Mouse (Mus musculus): ENCODE results near the gene Ifnlr1. TPM values are rescaled to one million over a fixed set of nuclear protein-coding genes. Genes with fewer than 3 reads are reported as not detected.
"Not testable (repeated sequence)": the region's sequence is repeated elsewhere in the genome, so short reads cannot be mapped to it uniquely, and the experiment has no call there.

Gene Ifnlr1
- polyA plus RNA-seq, 1 experiment from 2014 or later: 0.28 TPM

- H3K27ac ChIP-seq (ENCODE audit: poor library complexity, severe bottlenecking): no peak overlapping the region
- no peaks in the 10 kb centered on the region for H3K36me3 ChIP-seq
- ATAC-seq (ENCODE audit: insufficient number of reproducible peaks, low FRiP score): no peak
- no peaks in the 10 kb centered on the region for H3K27me3 ChIP-seq (replicated peaks)
- H3K4me3 ChIP-seq: no peak overlapping the region
- H3K4me2 ChIP-seq: no peak overlapping the region
- H3K9ac ChIP-seq: no peak overlapping the region
- H3K9me3 ChIP-seq (replicated peaks): peaks cover 13% of the 10 kb centered on the region; the same call in 1 of the 2 replicates
- WGBS: 71% methylated on average over 8 of the region's 8 CpGs
- H3K4me1 ChIP-seq (replicated peaks): no peaks in the 10 kb centered on the region
Measured at GRCm38 (mm10) chr4:135714776-135715175, 28.7 kb downstream of the Ifnlr1 start.

GRCm38 (mm10) chr4:135716438-135716837 is 30.4 kb downstream of the Ifnlr1 start:
- H3K4me2 ChIP-seq; H3K9ac ChIP-seq; H3K27me3 ChIP-seq (replicated peaks); H3K4me1 ChIP-seq (replicated peaks); H3K4me3 ChIP-seq; ATAC-seq (ENCODE audit: insufficient number of reproducible peaks, low FRiP score); H3K27ac ChIP-seq (ENCODE audit: poor library complexity, severe bottlenecking); H3K36me3 ChIP-seq: not testable (repeated sequence)
- H3K9me3 ChIP-seq (replicated peaks): peaks cover 20% of the 10 kb centered on the region; the same call in 1 of the 2 replicates
- WGBS: 91% methylated on average over 11 of the region's 11 CpGs

GRCm38 (mm10) chr4:135722540-135723290 is 36.6 kb downstream of the Ifnlr1 start:
- H3K9ac ChIP-seq: no peak overlapping the region
- no peak overlapping the region for H3K27ac ChIP-seq (ENCODE audit: poor library complexity, severe bottlenecking)
- H3K27me3 ChIP-seq (replicated peaks): peaks cover 6% of the 10 kb centered on the region; the same call in 1 of the 2 replicates
- H3K4me1 ChIP-seq (replicated peaks): peaks cover 8% of the 10 kb centered on the region
- peaks cover 19% of the 10 kb centered on the region; the same call in 1 of the 2 replicates for H3K9me3 ChIP-seq (replicated peaks)
- WGBS: 69% methylated on average over 17 of the region's 17 CpGs
- no peak overlapping the region for H3K4me3 ChIP-seq
- H3K36me3 ChIP-seq: no peaks in the 10 kb centered on the region
- ATAC-seq (ENCODE audit: insufficient number of reproducible peaks, low FRiP score): no peak
- no peak overlapping the region for H3K4me2 ChIP-seq

- H3K4me1 ChIP-seq (replicated peaks): peaks cover 21% of the 10 kb centered on the region
- H3K27me3 ChIP-seq (replicated peaks): peaks cover 20% of the 10 kb centered on the region
- no peak overlapping the region for H3K27ac ChIP-seq (ENCODE audit: poor library complexity, severe bottlenecking)
- no peak for ATAC-seq (ENCODE audit: insufficient number of reproducible peaks, low FRiP score)
- no peak overlapping the region for H3K4me3 ChIP-seq
- H3K36me3 ChIP-seq: no peaks in the 10 kb centered on the region
- no peak overlapping the region for H3K9ac ChIP-seq
- no peak overlapping the region for H3K4me2 ChIP-seq
- peaks cover 12% of the 10 kb centered on the region; the same call in 1 of the 2 replicates for H3K9me3 ChIP-seq (replicated peaks)
- 73% methylated on average over 11 of the region's 11 CpGs for WGBS
Measured at GRCm38 (mm10) chr4:135726416-135726815, 40.3 kb downstream of the Ifnlr1 start.

GRCm38 (mm10) chr4:135727817-135728216 is 41.7 kb downstream of the Ifnlr1 start, which contains the start of gene Il22ra1:
Gene Il22ra1 (plus strand): TSS chr4:135728172.
- peak within 1 kb of the TSS; percentile 30 for H3K4me3 ChIP-seq
- 9% methylated on average over 14 of the region's 14 CpGs for WGBS

GRCm38 (mm10) chr4:135730204-135730603 is 44.1 kb downstream of the Ifnlr1 start:
- H3K9ac ChIP-seq: no peak overlapping the region
- ATAC-seq (ENCODE audit: insufficient number of reproducible peaks, low FRiP score): no peak
- no peaks in the 10 kb centered on the region for H3K36me3 ChIP-seq
- H3K27ac ChIP-seq (ENCODE audit: poor library complexity, severe bottlenecking): no peak overlapping the region
- WGBS: 80% methylated on average over 9 of the region's 9 CpGs
- H3K27me3 ChIP-seq (replicated peaks): peaks cover 20% of the 10 kb centered on the region
- H3K4me1 ChIP-seq (replicated peaks): peaks cover 21% of the 10 kb centered on the region
- H3K4me2 ChIP-seq: no peak overlapping the region
- no peak overlapping the region for H3K4me3 ChIP-seq
- H3K9me3 ChIP-seq (replicated peaks): peaks cover 8% of the 10 kb centered on the region

More at GRCm38 (mm10) chr4:135727817-135728216, 41.7 kb downstream of the Ifnlr1 start, which contains the start of gene Il22ra1:
- Histone ChIP-seq H3K27ac (ENCODE audit: poor library complexity, severe bottlenecking) (no peak within 1 kb of the TSS), H3K36me3 (no peaks in the 10 kb centered on the region), H3K9me3 (replicated peaks) (peaks cover 8% of the 10 kb centered on the region; the same call in 1 of the 2 replicates), H3K4me2 (peak within 1 kb of the TSS; percentile 55), H3K9ac (0 out of 2 replicates have a peak within 1 kb of the TSS, but pooled peaks have one; percentile 0), H3K4me1 (replicated peaks) (peaks cover 21% of the 10 kb centered on the region), H3K27me3 (replicated peaks) (peaks cover 20% of the 10 kb centered on the region)
- peak; percentile 36; the same call in 1 of the 2 replicates for ATAC-seq (ENCODE audit: insufficient number of reproducible peaks, low FRiP score)

- Histone ChIP-seq H3K9ac (no peak overlapping the region), H3K4me1 (replicated peaks) (peaks cover 21% of the 10 kb centered on the region), H3K27ac (ENCODE audit: poor library complexity, severe bottlenecking) (no peak overlapping the region), H3K4me3 (no peak overlapping the region), H3K4me2 (no peak overlapping the region), H3K36me3 (no peaks in the 10 kb centered on the region), H3K27me3 (replicated peaks) (peaks cover 20% of the 10 kb centered on the region), H3K9me3 (replicated peaks) (peaks cover 12% of the 10 kb centered on the region)
- 49% methylated on average over 8 of the region's 8 CpGs for WGBS
- ATAC-seq (ENCODE audit: insufficient number of reproducible peaks, low FRiP score): no peak
Measured at GRCm38 (mm10) chr4:135730951-135731350, 44.9 kb downstream of the Ifnlr1 start.

- no peak for ATAC-seq (ENCODE audit: insufficient number of reproducible peaks, low FRiP score)
- Histone ChIP-seq H3K9ac (no peak overlapping the region), H3K4me2 (no peak overlapping the region), H3K27ac (ENCODE audit: poor library complexity, severe bottlenecking) (no peak overlapping the region), H3K27me3 (replicated peaks) (peaks cover 12% of the 10 kb centered on the region), H3K4me3 (no peak overlapping the region), H3K36me3 (no peaks in the 10 kb centered on the region), H3K4me1 (replicated peaks) (peaks cover 15% of the 10 kb centered on the region), H3K9me3 (replicated peaks) (peaks cover 12% of the 10 kb centered on the region)
- WGBS: 92% methylated on average over 14 of the region's 14 CpGs
Measured at GRCm38 (mm10) chr4:135733901-135734300, 47.8 kb downstream of the Ifnlr1 start.

- peaks cover 9% of the 10 kb centered on the region for H3K4me1 ChIP-seq (replicated peaks)
Measured at GRCm38 (mm10) chr4:135736903-135737302, 50.8 kb downstream of the Ifnlr1 start.

GRCm38 (mm10) chr4:135738237-135738636 is 52.1 kb downstream of the Ifnlr1 start:
- peaks cover 9% of the 10 kb centered on the region for H3K4me1 ChIP-seq (replicated peaks)
- H3K27ac ChIP-seq (ENCODE audit: poor library complexity, severe bottlenecking): no peak overlapping the region
- H3K36me3 ChIP-seq: no peaks in the 10 kb centered on the region
- no peak overlapping the region for H3K9ac ChIP-seq
- WGBS: 45% methylated on average over 5 of the region's 5 CpGs
- peaks cover 12% of the 10 kb centered on the region for H3K9me3 ChIP-seq (replicated peaks)
- no peak overlapping the region for H3K4me3 ChIP-seq
- H3K4me2 ChIP-seq: no peak overlapping the region
- H3K27me3 ChIP-seq (replicated peaks): 0 out of 2 replicates have a peak, but pooled peaks cover 3% of the 10 kb centered on the region
- ATAC-seq (ENCODE audit: insufficient number of reproducible peaks, low FRiP score): no peak

More at GRCm38 (mm10) chr4:135736903-135737302, 50.8 kb downstream of the Ifnlr1 start:
- Histone ChIP-seq H3K9ac (no peak overlapping the region), H3K9me3 (replicated peaks) (peaks cover 12% of the 10 kb centered on the region), H3K27me3 (replicated peaks) (0 out of 2 replicates have a peak, but pooled peaks cover 3% of the 10 kb centered on the region), H3K27ac (ENCODE audit: poor library complexity, severe bottlenecking) (no peak overlapping the region), H3K4me3 (no peak overlapping the region), H3K36me3 (no peaks in the 10 kb centered on the region), H3K4me2 (no peak overlapping the region)
- WGBS: 71% methylated on average over 3 of the region's 3 CpGs
- no peak for ATAC-seq (ENCODE audit: insufficient number of reproducible peaks, low FRiP score)

GRCm38 (mm10) chr4:135739148-135739547 is 53.1 kb downstream of the Ifnlr1 start:
- no peaks in the 10 kb centered on the region for H3K36me3 ChIP-seq
- 0 out of 2 replicates have a peak, but pooled peaks cover 3% of the 10 kb centered on the region for H3K27me3 ChIP-seq (replicated peaks)
- no peak overlapping the region for H3K4me3 ChIP-seq
- no peak overlapping the region for H3K9ac ChIP-seq
- ATAC-seq (ENCODE audit: insufficient number of reproducible peaks, low FRiP score): no peak
- H3K9me3 ChIP-seq (replicated peaks): peaks cover 10% of the 10 kb centered on the region
- no peak overlapping the region for H3K27ac ChIP-seq (ENCODE audit: poor library complexity, severe bottlenecking)
- peaks cover 9% of the 10 kb centered on the region for H3K4me1 ChIP-seq (replicated peaks)
- 60% methylated on average over 7 of the region's 7 CpGs for WGBS
- no peak overlapping the region for H3K4me2 ChIP-seq
